Mouse (Mus musculus): ENCODE data around the gene Rgr. TPM values are rescaled to one million over a fixed set of nuclear protein-coding genes. Genes with fewer than 3 reads are reported as not detected.
"Not testable (repeated sequence)": the region's sequence is repeated elsewhere in the genome, so short reads cannot be mapped to it uniquely, and the experiment has no call there.

Gene Rgr
- polyA plus RNA-seq, 1 experiment from 2014 or later = 0.13 TPM

- Histone ChIP-seq H3K4me2 (no peak overlapping the region), H3K27ac (no peak overlapping the region), H3K9ac (no peak overlapping the region), H3K4me3 (no peak overlapping the region), H3K9me3 (no peaks in the 10 kb centered on the region), H3K27me3 (no peaks in the 10 kb centered on the region), H3K4me1 (no peaks in the 10 kb centered on the region), H3K36me3 (no peaks in the 10 kb centered on the region)
- no peak for ATAC-seq (ENCODE audit: insufficient number of reproducible peaks, insufficient read depth, low FRiP score, low TSS enrichment, low read depth)
- WGBS = 79% methylated on average over 11 of the region's 11 CpGs
These were observed 16.2 kb downstream of the Rgr start for GRCm38 (mm10) chr14:37032481-37033104.

DNA sequence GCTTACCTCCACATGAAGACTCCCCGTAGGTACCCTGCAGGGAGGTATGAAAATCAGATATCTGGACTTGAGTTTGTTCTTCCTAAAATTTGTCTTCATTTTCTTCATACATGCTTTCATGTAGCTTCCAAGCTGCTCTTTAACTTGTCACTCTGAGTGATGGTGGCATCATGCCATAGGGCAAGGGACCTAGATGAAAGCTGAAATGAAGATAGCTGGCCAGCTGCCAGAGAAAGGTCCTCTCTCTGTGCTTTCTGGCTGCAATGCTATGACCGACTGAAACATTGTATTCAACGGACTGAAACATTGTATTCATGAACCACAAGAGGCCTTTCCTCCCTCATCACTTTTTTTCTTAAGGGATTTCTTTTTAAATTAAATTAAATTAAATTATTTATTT, 20.2 kb downstream of the Rgr start:
- H3K27me3 ChIP-seq = no peaks in the 10 kb centered on the region
- whole genome bisulfite sequencing = 94% methylated on average over 3 of the region's 3 CpGs

DNA sequence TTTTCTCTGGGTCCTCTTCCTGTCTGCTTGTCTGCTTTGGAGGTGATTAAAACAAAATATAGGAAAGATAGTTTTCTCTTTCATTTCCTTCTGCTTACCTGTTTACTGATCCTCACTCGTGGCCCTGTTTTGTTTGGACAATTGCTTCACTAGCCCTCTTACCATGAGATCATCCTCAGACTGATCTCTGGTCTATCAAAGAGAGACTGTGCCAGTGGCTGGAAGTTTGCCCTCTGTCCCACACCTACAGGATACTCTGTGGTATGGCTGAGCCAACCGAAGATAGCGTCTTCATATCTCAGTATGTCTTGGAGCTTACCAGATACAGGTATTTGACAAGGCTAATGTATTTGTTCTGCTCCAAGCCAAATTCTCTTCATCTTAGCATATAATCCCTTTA, 20.8 kb downstream of the Rgr start:
- Histone ChIP-seq H3K9me3 (no peaks in the 10 kb centered on the region), H3K27ac (no peak overlapping the region), H3K4me1 (no peaks in the 10 kb centered on the region), H3K27me3 (no peaks in the 10 kb centered on the region), H3K4me2 (no peak overlapping the region), H3K9ac (no peak overlapping the region), H3K4me3 (no peak overlapping the region), H3K36me3 (no peaks in the 10 kb centered on the region)
- 93% methylated on average over 3 of the region's 3 CpGs for WGBS
- no peak for ATAC-seq (ENCODE audit: insufficient number of reproducible peaks, insufficient read depth, low FRiP score, low TSS enrichment, low read depth)

More for the DNA sequence above, 20.2 kb downstream of the Rgr start:
- H3K4me1 ChIP-seq = no peaks in the 10 kb centered on the region
- H3K27ac ChIP-seq = no peak overlapping the region
- no peaks in the 10 kb centered on the region for H3K36me3 ChIP-seq
- no peaks in the 10 kb centered on the region for H3K9me3 ChIP-seq
- no peak for ATAC-seq (ENCODE audit: insufficient number of reproducible peaks, insufficient read depth, low FRiP score, low TSS enrichment, low read depth)
- no peak overlapping the region for H3K4me3 ChIP-seq
- no peak overlapping the region for H3K9ac ChIP-seq
- H3K4me2 ChIP-seq = no peak overlapping the region

- Histone ChIP-seq H3K36me3 (no peaks in the 10 kb centered on the region), H3K4me2 (no peak overlapping the region), H3K27ac (no peak overlapping the region), H3K9me3 (no peaks in the 10 kb centered on the region), H3K4me1 (no peaks in the 10 kb centered on the region), H3K9ac (no peak overlapping the region), H3K27me3 (no peaks in the 10 kb centered on the region), H3K4me3 (no peak overlapping the region)
- no peak for ATAC-seq (ENCODE audit: insufficient number of reproducible peaks, insufficient read depth, low FRiP score, low TSS enrichment, low read depth)
- WGBS = 75% methylated on average over 4 of the region's 4 CpGs
These were observed 21.4 kb downstream of the Rgr start for GRCm38 (mm10) chr14:37027248-37027933.

DNA sequence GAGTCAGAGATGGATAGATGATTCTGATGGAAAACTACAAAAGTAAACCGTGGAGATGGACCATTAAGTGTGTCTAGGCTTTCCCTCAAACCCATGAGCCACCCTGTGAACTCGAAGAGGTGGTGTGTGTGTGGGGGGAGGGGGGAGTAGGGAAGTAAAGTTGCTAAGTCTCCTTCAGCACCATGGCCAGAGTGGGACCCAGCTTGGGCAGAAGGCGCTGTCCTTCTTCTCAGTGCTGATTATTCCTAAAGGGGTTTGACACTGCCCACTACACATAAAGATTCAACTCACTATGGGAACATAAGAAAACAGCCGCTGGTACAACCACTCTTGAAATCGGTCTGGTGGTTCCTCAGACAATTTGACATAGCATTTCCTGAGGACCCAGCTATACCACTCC, 32.9 kb downstream of the Rgr start:
- H3K27me3 ChIP-seq = no peaks in the 10 kb centered on the region
- H3K27ac ChIP-seq = no peak overlapping the region
- no peak for ATAC-seq (ENCODE audit: insufficient number of reproducible peaks, insufficient read depth, low FRiP score, low TSS enrichment, low read depth)
- H3K9ac ChIP-seq = no peak overlapping the region
- WGBS = 34% methylated on average over 5 of the region's 5 CpGs
- H3K4me2 ChIP-seq = no peak overlapping the region
- H3K36me3 ChIP-seq = no peaks in the 10 kb centered on the region
- H3K9me3 ChIP-seq = no peaks in the 10 kb centered on the region
- H3K4me3 ChIP-seq = no peak overlapping the region
- H3K4me1 ChIP-seq = no peaks in the 10 kb centered on the region

DNA sequence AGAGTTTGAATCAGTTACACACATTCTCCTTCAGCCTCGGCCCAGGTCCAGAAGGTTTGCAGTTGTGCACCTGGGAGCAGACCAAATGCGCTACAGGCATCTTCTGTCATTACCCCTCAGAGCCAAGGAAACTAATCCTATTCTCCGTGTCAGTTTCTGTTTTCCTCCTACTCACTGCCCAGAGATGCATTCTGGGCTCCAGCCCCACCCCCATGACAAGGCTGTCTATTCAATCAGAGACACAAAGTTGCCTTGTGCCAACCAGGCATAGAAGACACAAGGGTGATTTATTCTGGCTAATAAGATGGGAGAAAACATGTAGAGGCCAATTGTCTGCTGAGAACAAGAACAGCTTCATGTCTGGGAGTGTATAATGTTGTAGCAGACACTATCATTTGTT, 35.1 kb downstream of the Rgr start:
- no peaks in the 10 kb centered on the region for H3K9me3 ChIP-seq
- H3K4me1 ChIP-seq = no peaks in the 10 kb centered on the region
- H3K9ac ChIP-seq = no peak overlapping the region
- no peak overlapping the region for H3K4me2 ChIP-seq
- WGBS = 40% methylated on average over 3 of the region's 3 CpGs
- H3K27ac ChIP-seq = no peak overlapping the region
- H3K4me3 ChIP-seq = no peak overlapping the region
- no peak for ATAC-seq (ENCODE audit: insufficient number of reproducible peaks, insufficient read depth, low FRiP score, low TSS enrichment, low read depth)
- H3K27me3 ChIP-seq = no peaks in the 10 kb centered on the region
- H3K36me3 ChIP-seq = no peaks in the 10 kb centered on the region

DNA sequence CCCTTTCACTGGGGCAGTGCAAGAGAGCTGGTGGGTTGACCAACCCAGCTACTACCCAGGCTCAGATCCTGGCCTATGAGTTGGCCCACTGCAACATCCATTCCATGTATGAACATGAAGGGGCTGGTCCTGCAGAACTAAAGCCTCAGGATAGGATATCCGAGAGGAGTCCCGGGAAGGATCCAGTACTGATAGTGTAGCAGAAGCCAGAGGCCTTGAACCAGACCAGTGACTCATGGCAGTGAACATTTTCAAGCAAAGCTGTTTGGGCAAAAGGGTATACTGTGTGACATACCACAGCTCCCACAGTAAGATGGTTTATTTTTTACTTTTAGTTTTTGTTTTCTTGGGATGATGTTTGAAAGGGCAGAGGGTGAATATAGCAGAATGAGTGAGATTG, 39.1 kb downstream of the Rgr start:
- ATAC-seq (ENCODE audit: insufficient number of reproducible peaks, insufficient read depth, low FRiP score, low TSS enrichment, low read depth) = no peak
- Histone ChIP-seq H3K27me3 (no peaks in the 10 kb centered on the region), H3K9me3 (no peaks in the 10 kb centered on the region), H3K4me1 (no peaks in the 10 kb centered on the region), H3K4me3 (no peak overlapping the region), H3K27ac (no peak overlapping the region), H3K9ac (no peak overlapping the region), H3K4me2 (no peak overlapping the region), H3K36me3 (no peaks in the 10 kb centered on the region)
- WGBS = 83% methylated on average over 2 of the region's 2 CpGs

GRCm38 (mm10) chr14:37006489-37006888, 42.3 kb downstream of the Rgr start:
- no peak for ATAC-seq (ENCODE audit: insufficient number of reproducible peaks, insufficient read depth, low FRiP score, low TSS enrichment, low read depth)
- no peaks in the 10 kb centered on the region for H3K9me3 ChIP-seq
- H3K4me1 ChIP-seq = no peaks in the 10 kb centered on the region
- no peaks in the 10 kb centered on the region for H3K27me3 ChIP-seq
- WGBS = 68% methylated on average over 8 of the region's 8 CpGs
- no peak overlapping the region for H3K4me3 ChIP-seq
- H3K36me3 ChIP-seq = no peaks in the 10 kb centered on the region
- no peak overlapping the region for H3K27ac ChIP-seq
- H3K4me2 ChIP-seq = no peak overlapping the region
- no peak overlapping the region for H3K9ac ChIP-seq

- no peak for ATAC-seq (ENCODE audit: insufficient number of reproducible peaks, insufficient read depth, low FRiP score, low TSS enrichment, low read depth)
- Histone ChIP-seq H3K9ac (no peak overlapping the region), H3K9me3 (no peaks in the 10 kb centered on the region)
These were observed 42.9 kb downstream of the Rgr start for GRCm38 (mm10) chr14:37005865-37006264.

GRCm38 (mm10) chr14:37003431-37004095, 45.2 kb downstream of the Rgr start:
- Histone ChIP-seq H3K36me3 (no peaks in the 10 kb centered on the region), H3K9me3 (no peaks in the 10 kb centered on the region), H3K4me3 (no peak overlapping the region), H3K4me2 (no peak overlapping the region), H3K27me3 (no peaks in the 10 kb centered on the region), H3K27ac (no peak overlapping the region), H3K4me1 (no peaks in the 10 kb centered on the region), H3K9ac (no peak overlapping the region)
- 72% methylated on average over 8 of the region's 8 CpGs for WGBS
- no peak for ATAC-seq (ENCODE audit: insufficient number of reproducible peaks, insufficient read depth, low FRiP score, low TSS enrichment, low read depth)

More at GRCm38 (mm10) chr14:37005865-37006264, 42.9 kb downstream of the Rgr start:
- WGBS = 34% methylated on average over 3 of the region's 3 CpGs
- Histone ChIP-seq H3K4me2 (no peak overlapping the region), H3K4me1 (no peaks in the 10 kb centered on the region), H3K27me3 (no peaks in the 10 kb centered on the region), H3K27ac (no peak overlapping the region), H3K36me3 (no peaks in the 10 kb centered on the region), H3K4me3 (no peak overlapping the region)

GRCm38 (mm10) chr14:37002852-37003251, 45.9 kb downstream of the Rgr start:
- WGBS = 61% methylated on average over 2 of the region's 2 CpGs
- H3K27ac ChIP-seq = no peak overlapping the region
- ATAC-seq (ENCODE audit: insufficient number of reproducible peaks, insufficient read depth, low FRiP score, low TSS enrichment, low read depth) = no peak
- H3K4me2 ChIP-seq = no peak overlapping the region
- H3K27me3 ChIP-seq = no peaks in the 10 kb centered on the region
- no peaks in the 10 kb centered on the region for H3K9me3 ChIP-seq
- no peak overlapping the region for H3K9ac ChIP-seq
- H3K36me3 ChIP-seq = no peaks in the 10 kb centered on the region
- no peak overlapping the region for H3K4me3 ChIP-seq
- H3K4me1 ChIP-seq = no peaks in the 10 kb centered on the region

DNA sequence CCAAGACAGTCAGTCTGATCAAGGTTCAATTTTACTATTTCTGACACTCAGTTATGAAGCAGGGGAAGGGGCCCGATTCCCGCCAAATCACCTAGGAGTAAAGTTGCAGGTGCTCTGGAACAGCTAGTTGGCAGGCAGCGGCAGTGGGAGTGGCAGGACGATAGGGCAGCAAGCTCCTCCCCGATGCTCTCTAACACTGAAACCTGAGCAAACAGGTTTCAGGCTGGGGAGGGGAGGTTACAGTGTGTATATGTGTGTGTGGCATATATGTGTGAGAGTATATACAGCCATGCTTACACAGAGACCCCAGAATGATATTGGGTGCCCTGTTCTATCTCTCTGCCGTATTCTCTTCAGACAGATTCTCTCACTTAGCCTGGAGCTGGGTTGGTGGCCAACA, 48.0 kb downstream of the Rgr start:
- ATAC-seq (ENCODE audit: insufficient number of reproducible peaks, insufficient read depth, low FRiP score, low TSS enrichment, low read depth); H3K4me1 ChIP-seq; H3K27me3 ChIP-seq; H3K36me3 ChIP-seq; H3K4me2 ChIP-seq; H3K9ac ChIP-seq; H3K4me3 ChIP-seq; H3K9me3 ChIP-seq; H3K27ac ChIP-seq: not testable (repeated sequence)
- 70% methylated on average over 6 of the region's 6 CpGs for WGBS

All from embryonic facial prominence, embryonic 13.5 days (tissue).